Mouse (Mus musculus) layer of hippocampus, postnatal 10 days (tissue): ENCODE data around the gene Retreg1. TPM values are rescaled to one million over a fixed set of nuclear protein-coding genes. Genes with fewer than 3 reads are reported as not detected.

Experiments
- DNase-seq, 2 experiments: peaks; one replicate each; pipeline ENCODE4 v3.0.0; 2021; ENCODE audit warnings: low spot score in 2 of 2
- long read RNA-seq: library from polyadenylated mRNA; stranded (forward); transcript quantifications from one replicate; pipeline ENCODE4 v2.0.0, GENCODE M21; 2023
- total RNA-seq, 2 experiments: library from RNA; stranded (reverse); gene quantifications; 2 replicates each; pipeline ENCODE4 v1.2.3; 2021

Retreg1 gene
- 10 to 100 TPM; 35.3 to 36.7 TPM for total RNA-seq
- long read RNA-seq, transcript Retreg1-201 (9 exons, 3,248 nt) = major isoform, 5 of 11 reads
- long read RNA-seq, partial matches to known transcripts = 1 of 11 reads
- long read RNA-seq, other reads (novel, unspliced or antisense) = 5 of 11 reads

- DNase-seq = peak; percentile 71 to 77
These were observed at the start of gene Retreg1 for GRCm38 (mm10) chr15:25843086-25843991. Retreg1 (plus strand) TSS chr15:25843180.

GRCm38 (mm10) chr15:25794123-25794522, 48.9 kb upstream of the Retreg1 start:
- no peak for DNase-seq

GRCm38 (mm10) chr15:25795496-25795895, 47.5 kb upstream of the Retreg1 start:
- no peak for DNase-seq

GRCm38 (mm10) chr15:25796353-25796752, 46.6 kb upstream of the Retreg1 start:
- DNase-seq = peak; percentile 40 to 56

GRCm38 (mm10) chr15:25797179-25797578, 45.8 kb upstream of the Retreg1 start:
- no peak for DNase-seq

GRCm38 (mm10) chr15:25797888-25798287, 45.1 kb upstream of the Retreg1 start:
- DNase-seq = no peak

DNA sequence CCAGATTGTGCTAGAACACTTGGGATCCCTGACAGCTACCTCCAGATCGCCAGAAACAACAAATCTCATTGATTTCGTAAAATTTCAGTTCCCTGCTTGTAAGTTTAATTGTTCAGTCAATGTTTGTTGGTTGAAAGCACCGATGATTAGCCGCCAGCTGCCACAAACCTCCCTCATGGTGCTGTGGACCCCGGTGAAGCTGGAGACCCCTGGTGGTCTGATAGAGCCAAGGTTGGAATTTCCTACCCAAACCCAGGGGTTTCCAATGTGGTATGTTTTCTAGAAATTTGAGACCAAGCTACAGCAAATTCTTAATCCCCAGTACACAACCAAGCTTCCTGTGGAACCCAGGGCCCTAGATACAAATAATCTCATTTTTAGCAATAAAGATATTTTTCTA, 41.3 kb upstream of the Retreg1 start:
- no peak for DNase-seq

DNA sequence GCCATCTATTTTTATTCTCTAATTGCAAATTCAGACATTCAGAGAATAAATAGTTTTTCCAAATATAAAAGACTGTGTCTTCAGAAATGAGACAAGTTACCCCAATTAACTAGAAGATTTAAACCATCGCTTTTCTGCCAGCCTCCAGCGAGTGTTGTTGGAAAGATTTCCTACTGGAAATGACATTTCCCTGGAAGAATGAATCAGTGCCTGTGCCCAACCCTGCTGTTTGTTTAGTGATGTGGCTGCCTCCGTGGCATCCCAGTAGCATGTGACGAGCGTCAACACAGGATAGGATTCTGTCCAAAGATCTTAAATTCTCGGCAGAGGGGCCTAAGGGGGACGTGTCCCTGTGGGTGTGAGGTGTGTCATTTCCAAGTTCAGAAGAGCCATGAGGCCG, 40.8 kb upstream of the Retreg1 start:
- DNase-seq = no peak

DNA sequence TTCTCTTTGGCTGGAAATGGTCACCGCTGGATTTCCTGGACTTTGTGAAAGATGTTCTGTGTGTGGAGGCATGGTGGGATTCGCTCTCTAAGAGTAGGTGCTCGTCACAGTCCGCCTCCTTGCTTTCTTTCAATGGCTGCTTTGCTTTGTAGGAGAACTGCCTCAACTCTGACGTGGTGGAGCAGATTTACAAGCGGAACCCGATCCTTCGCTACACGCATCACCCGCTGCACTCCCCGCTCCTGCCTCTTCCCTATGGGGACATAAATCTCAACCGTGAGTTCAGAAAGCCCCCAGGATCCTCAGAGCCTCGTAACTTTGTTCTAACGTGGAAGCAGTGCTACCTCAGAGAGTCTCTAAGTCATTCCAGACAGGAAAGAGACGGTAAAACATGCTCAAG, 39.9 kb upstream of the Retreg1 start:
- no peak for DNase-seq

- DNase-seq = peak; percentile 82 to 84
These were observed 37.5 kb upstream of the Retreg1 start for GRCm38 (mm10) chr15:25805336-25806110.

DNA sequence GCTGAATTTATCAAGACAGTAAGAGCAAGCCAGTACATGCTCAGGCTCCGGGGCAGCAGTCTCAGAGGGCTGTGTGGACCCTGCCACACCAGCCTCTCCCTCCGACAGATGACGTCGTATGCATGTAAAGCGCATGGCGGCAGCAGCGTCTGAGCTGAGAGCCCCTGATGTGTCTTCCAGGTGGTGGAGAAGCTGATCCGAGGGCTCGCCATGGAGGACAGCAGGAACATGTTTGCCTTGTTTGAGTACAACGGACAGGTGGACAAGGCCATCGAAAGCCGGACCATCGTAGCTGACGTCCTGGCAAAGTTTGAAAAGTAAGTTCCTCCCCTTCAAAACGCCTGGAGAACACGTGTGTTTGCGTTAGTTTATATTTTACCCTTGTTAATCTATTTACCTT, 36.6 kb upstream of the Retreg1 start:
- DNase-seq = no peak

- no peak for DNase-seq
These were observed 36.1 kb upstream of the Retreg1 start for GRCm38 (mm10) chr15:25806878-25807277.

GRCm38 (mm10) chr15:25808677-25809460, 34.1 kb upstream of the Retreg1 start:
- no peak for DNase-seq

DNA sequence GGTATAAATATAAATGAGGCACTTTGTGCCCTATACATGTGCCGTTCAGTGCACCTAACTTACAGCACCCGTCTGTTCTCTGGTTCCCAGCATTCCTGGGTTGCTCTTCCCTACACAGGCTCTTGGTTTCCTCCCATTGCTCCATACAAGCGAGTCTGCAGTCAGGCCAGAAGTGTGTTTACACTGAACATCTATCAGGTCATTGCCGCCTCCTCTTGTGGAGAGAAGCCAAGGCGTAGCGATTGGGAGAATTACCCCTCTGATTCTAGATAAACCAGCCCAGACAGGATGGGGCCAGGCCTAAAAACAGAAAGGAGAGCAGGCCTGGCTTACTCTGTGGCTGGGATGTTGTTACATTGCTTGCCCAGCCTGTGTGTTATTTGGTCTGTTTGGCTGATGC, 33.3 kb upstream of the Retreg1 start:
- no peak for DNase-seq

- DNase-seq = peak; percentile 16 to 29
These were observed 31.1 kb upstream of the Retreg1 start for GRCm38 (mm10) chr15:25811834-25812250.

GRCm38 (mm10) chr15:25812479-25812878, 30.5 kb upstream of the Retreg1 start:
- DNase-seq = no peak

DNA sequence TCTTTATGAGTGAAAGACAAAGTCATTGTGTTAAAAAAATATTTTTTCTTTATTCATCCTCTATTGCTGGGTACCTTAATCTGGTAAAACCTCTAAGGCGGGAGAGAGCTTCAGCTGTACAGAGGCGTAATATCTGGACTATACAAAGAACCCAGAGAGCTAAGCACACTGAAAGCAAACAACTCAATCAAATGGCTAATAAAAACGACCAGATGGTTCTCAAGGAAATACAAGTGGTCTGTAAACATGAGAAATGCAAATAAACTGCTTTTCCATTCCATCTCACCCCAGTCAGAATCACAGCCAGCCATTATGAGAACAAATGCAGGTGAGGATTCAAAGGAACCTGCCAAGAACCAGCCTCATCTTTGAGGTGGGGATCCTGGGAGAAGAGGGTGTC, 28.4 kb upstream of the Retreg1 start:
- no peak for DNase-seq

- DNase-seq = no peak
These were observed 25.8 kb upstream of the Retreg1 start for GRCm38 (mm10) chr15:25817191-25817590.

DNA sequence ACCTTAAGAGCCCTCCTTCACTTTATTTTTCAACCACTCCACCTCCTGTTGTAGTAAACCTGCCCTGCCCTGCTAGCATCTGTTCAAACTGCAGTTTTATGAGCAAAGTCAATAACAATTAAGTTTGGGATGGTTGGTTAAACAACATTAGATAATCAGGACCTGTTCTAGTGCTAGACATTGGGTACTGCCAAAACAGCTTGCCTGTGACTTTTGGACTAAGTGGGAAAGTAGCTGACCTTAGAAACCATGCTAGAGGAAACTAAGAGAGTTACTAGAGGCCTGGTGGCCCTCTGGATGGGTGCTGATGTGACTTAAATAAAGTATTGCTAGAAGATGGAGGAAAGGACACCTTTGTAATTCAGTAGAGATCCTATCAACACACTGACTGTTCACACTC, 21.0 kb upstream of the Retreg1 start:
- DNase-seq = no peak

DNA sequence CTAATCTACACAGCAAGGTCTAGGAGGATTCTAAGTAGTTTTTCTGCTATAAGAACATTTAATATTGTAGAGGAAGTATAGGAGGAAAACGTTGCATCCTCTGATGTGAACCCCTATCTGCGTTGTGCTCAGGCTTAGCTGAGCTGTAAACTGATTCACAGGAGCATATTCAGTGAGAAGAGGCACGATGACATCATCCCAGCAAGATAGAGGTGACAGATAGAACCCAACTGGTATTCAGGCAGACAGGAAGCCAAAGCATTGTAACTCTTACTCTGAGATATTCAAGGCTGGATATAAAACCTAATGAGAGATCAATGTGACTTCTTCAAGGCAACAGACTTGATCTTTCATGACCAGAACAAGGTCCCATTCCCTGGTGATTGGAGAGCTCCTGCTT, 20.3 kb upstream of the Retreg1 start:
- DNase-seq = no peak

DNA sequence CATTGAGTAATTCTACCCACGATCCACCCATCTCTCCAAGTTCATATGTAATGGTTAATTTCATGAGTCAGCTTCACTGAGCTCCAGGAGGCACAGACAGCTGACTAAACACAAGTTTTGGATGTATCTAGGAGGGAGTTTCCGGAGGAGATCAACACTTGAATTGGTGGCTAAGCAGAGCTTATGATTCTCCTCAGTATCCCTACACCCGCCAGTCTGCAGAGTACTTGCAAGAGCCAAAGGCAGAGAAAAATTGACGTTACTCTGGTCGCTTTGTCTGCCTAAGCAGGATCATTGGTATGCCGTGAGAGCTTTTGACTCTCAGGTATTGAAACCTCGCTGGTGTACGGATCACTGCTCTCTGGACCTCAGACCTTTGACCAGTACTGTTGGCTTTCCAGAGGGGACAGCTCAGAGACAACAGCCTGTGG, 16.4 kb upstream of the Retreg1 start:
- no peak for DNase-seq
